Mouse (Mus musculus) megakaryocyte, embryonic 14.5 days (primary cell): ENCODE measurements around the gene Shmt2. TPM values are rescaled to one million over a fixed set of nuclear protein-coding genes. Genes with fewer than 3 reads are reported as not detected.

Experiments
- H3K27me3 ChIP-seq: replicated peaks from 2 replicates; pipeline ENCODE3; 2012; ENCODE audit warnings: inconsistent platforms
- H3K36me3 ChIP-seq: replicated peaks from 2 replicates; pipeline ENCODE3; 2012; ENCODE audit warnings: low read length, inconsistent platforms, mixed read lengths
- H3K4me1 ChIP-seq: 2 replicates; pipeline ENCODE4 v1.6.1; 2012; ENCODE audit warnings: inconsistent platforms
- H3K4me3 ChIP-seq: replicated peaks from 2 replicates; pipeline ENCODE3; 2012; ENCODE audit warnings: moderate library complexity, mild to moderate bottlenecking, inconsistent platforms
- H3K9me3 ChIP-seq: 2 replicates; pipeline ENCODE4 v1.6.1; 2012; ENCODE audit warnings: inconsistent platforms
- FLI1 ChIP-seq: IDR thresholded peaks from 2 replicates; pipeline ENCODE4 v1.6.1; 2012; ENCODE audit warnings: low read length, inconsistent platforms, mixed read lengths
- GATA1 ChIP-seq: IDR thresholded peaks from 3 replicates; pipeline ENCODE4 v1.6.1; 2012; ENCODE audit warnings: mixed read lengths, low read length, inconsistent platforms, borderline replicate concordance
- polyA plus RNA-seq: library from polyadenylated mRNA; stranded (reverse); fragments of >175 nt; gene quantifications from 2 replicates; pipeline ENCODE4 v1.2.3, GENCODE M21; 2012; ENCODE audit warnings: low replicate concordance; ENCODE audit not compliant: insufficient read depth

Gene Shmt2
- polyA plus RNA-seq, 1 experiment, result 168 TPM

- peaks cover 24% of the 10 kb centered on the region for H3K36me3 ChIP-seq
- no peaks in the 10 kb centered on the region for H3K9me3 ChIP-seq
- peaks cover 68% of the 10 kb centered on the region for H3K27me3 ChIP-seq
- H3K4me3 ChIP-seq, result peak overlapping the region; percentile 89
- peaks cover 78% of the 10 kb centered on the region for H3K4me1 ChIP-seq
- no peak for TF ChIP-seq FLI1
- TF ChIP-seq GATA1, result no peak
These were observed 8.6 kb downstream of the Shmt2 start for GRCm38 (mm10) chr10:127513501-127514091.

- peaks cover 75% of the 10 kb centered on the region for H3K27me3 ChIP-seq
- peak overlapping the region; percentile 89 for H3K4me3 ChIP-seq
- H3K9me3 ChIP-seq, result no peaks in the 10 kb centered on the region
- TF ChIP-seq FLI1 (no peak), GATA1 (no peak)
- peaks cover 84% of the 10 kb centered on the region for H3K4me1 ChIP-seq
- peaks cover 16% of the 10 kb centered on the region for H3K36me3 ChIP-seq
These were observed 9.4 kb downstream of the Shmt2 start for GRCm38 (mm10) chr10:127512813-127513212.

- no peaks in the 10 kb centered on the region for H3K9me3 ChIP-seq
- TF ChIP-seq FLI1, result no peak
- TF ChIP-seq GATA1, result no peak
- peaks cover 84% of the 10 kb centered on the region for H3K4me1 ChIP-seq
- H3K27me3 ChIP-seq, result peaks cover 81% of the 10 kb centered on the region
- peak overlapping the region; percentile 89 for H3K4me3 ChIP-seq
- peaks cover 10% of the 10 kb centered on the region for H3K36me3 ChIP-seq
These were observed 10.0 kb downstream of the Shmt2 start for GRCm38 (mm10) chr10:127512307-127512666.

- H3K4me1 ChIP-seq, result peaks cover 84% of the 10 kb centered on the region
- peak overlapping the region; percentile 89 for H3K4me3 ChIP-seq
- peaks cover 85% of the 10 kb centered on the region for H3K27me3 ChIP-seq
- H3K36me3 ChIP-seq, result peaks cover 5% of the 10 kb centered on the region
- TF ChIP-seq FLI1 (no peak), GATA1 (no peak)
- H3K9me3 ChIP-seq, result no peaks in the 10 kb centered on the region
These were observed 10.5 kb downstream of the Shmt2 start for GRCm38 (mm10) chr10:127511634-127512306.

GRCm38 (mm10) chr10:127510895-127511617 is 11.2 kb downstream of the Shmt2 start:
- H3K27me3 ChIP-seq, result peaks cover 82% of the 10 kb centered on the region
- peaks cover 79% of the 10 kb centered on the region for H3K4me1 ChIP-seq
- no peak for TF ChIP-seq FLI1
- TF ChIP-seq GATA1, result no peak
- H3K36me3 ChIP-seq, result no peaks in the 10 kb centered on the region
- H3K4me3 ChIP-seq, result peak overlapping the region; percentile 89
- H3K9me3 ChIP-seq, result no peaks in the 10 kb centered on the region

- H3K36me3 ChIP-seq, result peaks cover 7% of the 10 kb centered on the region
- H3K4me1 ChIP-seq, result peaks cover 72% of the 10 kb centered on the region
- peaks cover 77% of the 10 kb centered on the region for H3K27me3 ChIP-seq
- no peak overlapping the region for H3K4me3 ChIP-seq
- TF ChIP-seq FLI1, result no peak
- TF ChIP-seq GATA1, result no peak
- no peaks in the 10 kb centered on the region for H3K9me3 ChIP-seq
These were observed 12.2 kb downstream of the Shmt2 start for GRCm38 (mm10) chr10:127509837-127510701.

GRCm38 (mm10) chr10:127509051-127509836 is 13.0 kb downstream of the Shmt2 start:
- no peak for TF ChIP-seq FLI1
- Histone ChIP-seq H3K27me3 (peaks cover 69% of the 10 kb centered on the region), H3K4me3 (peak overlapping the region; percentile 90), H3K9me3 (no peaks in the 10 kb centered on the region), H3K4me1 (peaks cover 63% of the 10 kb centered on the region), H3K36me3 (peaks cover 10% of the 10 kb centered on the region)

GRCm38 (mm10) chr10:127508239-127508638 is 14.0 kb downstream of the Shmt2 start:
- Histone ChIP-seq H3K4me1 (peaks cover 53% of the 10 kb centered on the region), H3K27me3 (peaks cover 63% of the 10 kb centered on the region), H3K4me3 (peak overlapping the region; percentile 68), H3K9me3 (no peaks in the 10 kb centered on the region), H3K36me3 (peaks cover 20% of the 10 kb centered on the region)
- TF ChIP-seq FLI1, result no peak
- TF ChIP-seq GATA1, result no peak
